Mouse (Mus musculus): ENCODE data around the gene Trim72. TPM values are rescaled to one million over a fixed set of nuclear protein-coding genes. Genes with fewer than 3 reads are reported as not detected.

Gene Trim72
- not detected for polyA plus RNA-seq (2014; fragmentation: Illumina TruSeq; extraction: RNeasy Lipid Tissue Mini Kit (QIAGEN cat#74804); ENCODE audit: low read depth, low replicate concordance)

GRCm38 (mm10) chr7:128003688-128004087 is at the start of gene Trim72:
Gene Trim72, plus strand, starts transcription at chr7:128003949.

GRCm38 (mm10) chr7:127967004-127967921 is 36.5 kb upstream of the Trim72 start, which contains the start of gene Fus:
Gene Fus, plus strand, starts transcription at chr7:127967457.

GRCm38 (mm10) chr7:127993341-127993977 is 10.3 kb upstream of the Trim72 start, which contains the start of gene Pycard:
Gene Pycard, minus strand, starts transcription at chr7:127993867.

Other genes starting within 250 kb of the Trim72 start
- gene Orai3, start 234.1 kb upstream of the Trim72 start, polyA plus RNA-seq (2014; fragmentation: Illumina TruSeq; extraction: RNeasy Lipid Tissue Mini Kit (QIAGEN cat#74804); ENCODE audit: low read depth, low replicate concordance): 3.0 TPM
- 4.2 TPM for gene Setd1a, start 227.3 kb upstream of the Trim72 start, polyA plus RNA-seq (2014; fragmentation: Illumina TruSeq; extraction: RNeasy Lipid Tissue Mini Kit (QIAGEN cat#74804); ENCODE audit: low read depth, low replicate concordance)
- gene Gm49388, start 218.3 kb upstream of the Trim72 start, polyA plus RNA-seq (2014; fragmentation: Illumina TruSeq; extraction: RNeasy Lipid Tissue Mini Kit (QIAGEN cat#74804); ENCODE audit: low read depth, low replicate concordance): not detected
- 9.7 TPM for gene Hsd3b7, start 203.3 kb upstream of the Trim72 start, polyA plus RNA-seq (2014; fragmentation: Illumina TruSeq; extraction: RNeasy Lipid Tissue Mini Kit (QIAGEN cat#74804); ENCODE audit: low read depth, low replicate concordance)
- gene Stx4a, start 179.7 kb upstream of the Trim72 start, polyA plus RNA-seq (2014; fragmentation: Illumina TruSeq; extraction: RNeasy Lipid Tissue Mini Kit (QIAGEN cat#74804); ENCODE audit: low read depth, low replicate concordance): 8.2 TPM
- gene Stx1b, start 179.4 kb upstream of the Trim72 start, polyA plus RNA-seq (2014; fragmentation: Illumina TruSeq; extraction: RNeasy Lipid Tissue Mini Kit (QIAGEN cat#74804); ENCODE audit: low read depth, low replicate concordance): 0.16 TPM
- 4.8 TPM for gene Zfp646, start 127.7 kb upstream of the Trim72 start, polyA plus RNA-seq (2014; fragmentation: Illumina TruSeq; extraction: RNeasy Lipid Tissue Mini Kit (QIAGEN cat#74804); ENCODE audit: low read depth, low replicate concordance)
- 0.77 TPM for gene Zfp668, start 127.1 kb upstream of the Trim72 start, polyA plus RNA-seq (2014; fragmentation: Illumina TruSeq; extraction: RNeasy Lipid Tissue Mini Kit (QIAGEN cat#74804); ENCODE audit: low read depth, low replicate concordance)
- gene Prss53, start 113.0 kb upstream of the Trim72 start, polyA plus RNA-seq (2014; fragmentation: Illumina TruSeq; extraction: RNeasy Lipid Tissue Mini Kit (QIAGEN cat#74804); ENCODE audit: low read depth, low replicate concordance): 0.20 TPM
- not detected for gene Gm21974, start 108.5 kb upstream of the Trim72 start, polyA plus RNA-seq (2014; fragmentation: Illumina TruSeq; extraction: RNeasy Lipid Tissue Mini Kit (QIAGEN cat#74804); ENCODE audit: low read depth, low replicate concordance)
- 72.8 TPM for gene Vkorc1, start 108.3 kb upstream of the Trim72 start, polyA plus RNA-seq (2014; fragmentation: Illumina TruSeq; extraction: RNeasy Lipid Tissue Mini Kit (QIAGEN cat#74804); ENCODE audit: low read depth, low replicate concordance)
- 4.9 TPM for gene Bckdk, start 99.9 kb upstream of the Trim72 start, polyA plus RNA-seq (2014; fragmentation: Illumina TruSeq; extraction: RNeasy Lipid Tissue Mini Kit (QIAGEN cat#74804); ENCODE audit: low read depth, low replicate concordance)
- 6.3 TPM for gene Kat8, start 91.4 kb upstream of the Trim72 start, polyA plus RNA-seq (2014; fragmentation: Illumina TruSeq; extraction: RNeasy Lipid Tissue Mini Kit (QIAGEN cat#74804); ENCODE audit: low read depth, low replicate concordance)
- gene Prss8, start 73.8 kb upstream of the Trim72 start, polyA plus RNA-seq (2014; fragmentation: Illumina TruSeq; extraction: RNeasy Lipid Tissue Mini Kit (QIAGEN cat#74804); ENCODE audit: low read depth, low replicate concordance): 4.9 TPM
- not detected for gene Prss36, start 57.2 kb upstream of the Trim72 start, polyA plus RNA-seq (2014; fragmentation: Illumina TruSeq; extraction: RNeasy Lipid Tissue Mini Kit (QIAGEN cat#74804); ENCODE audit: low read depth, low replicate concordance)
- gene Fus, start 36.5 kb upstream of the Trim72 start, polyA plus RNA-seq (2014; fragmentation: Illumina TruSeq; extraction: RNeasy Lipid Tissue Mini Kit (QIAGEN cat#74804); ENCODE audit: low read depth, low replicate concordance): 363 TPM
- 6.6 TPM for gene Pycard, start 10.1 kb upstream of the Trim72 start, polyA plus RNA-seq (2014; fragmentation: Illumina TruSeq; extraction: RNeasy Lipid Tissue Mini Kit (QIAGEN cat#74804); ENCODE audit: low read depth, low replicate concordance)
- 0.69 TPM for gene Itgam, start 58.7 kb downstream of the Trim72 start, polyA plus RNA-seq (2014; fragmentation: Illumina TruSeq; extraction: RNeasy Lipid Tissue Mini Kit (QIAGEN cat#74804); ENCODE audit: low read depth, low replicate concordance)
- gene Gm49368, start 58.7 kb downstream of the Trim72 start, polyA plus RNA-seq (2014; fragmentation: Illumina TruSeq; extraction: RNeasy Lipid Tissue Mini Kit (QIAGEN cat#74804); ENCODE audit: low read depth, low replicate concordance): not detected
- gene Itgax, start 125.6 kb downstream of the Trim72 start, polyA plus RNA-seq (2014; fragmentation: Illumina TruSeq; extraction: RNeasy Lipid Tissue Mini Kit (QIAGEN cat#74804); ENCODE audit: low read depth, low replicate concordance): 0.93 TPM
- gene Itgad, start 150.4 kb downstream of the Trim72 start, polyA plus RNA-seq (2014; fragmentation: Illumina TruSeq; extraction: RNeasy Lipid Tissue Mini Kit (QIAGEN cat#74804); ENCODE audit: low read depth, low replicate concordance): not detected
- not detected for gene Cox6a2, start 202.4 kb downstream of the Trim72 start, polyA plus RNA-seq (2014; fragmentation: Illumina TruSeq; extraction: RNeasy Lipid Tissue Mini Kit (QIAGEN cat#74804); ENCODE audit: low read depth, low replicate concordance)
- gene Armc5, start 233.4 kb downstream of the Trim72 start, polyA plus RNA-seq (2014; fragmentation: Illumina TruSeq; extraction: RNeasy Lipid Tissue Mini Kit (QIAGEN cat#74804); ENCODE audit: low read depth, low replicate concordance): 1.2 TPM
- 7.5 TPM for gene 9130023H24Rik, start 234.1 kb downstream of the Trim72 start, polyA plus RNA-seq (2014; fragmentation: Illumina TruSeq; extraction: RNeasy Lipid Tissue Mini Kit (QIAGEN cat#74804); ENCODE audit: low read depth, low replicate concordance)
- gene Tgfb1i1, start 242.9 kb downstream of the Trim72 start, polyA plus RNA-seq (2014; fragmentation: Illumina TruSeq; extraction: RNeasy Lipid Tissue Mini Kit (QIAGEN cat#74804); ENCODE audit: low read depth, low replicate concordance): 1.3 TPM

Measured in kidney, adult 10 weeks (tissue).